Mouse (Mus musculus): Measurements from ENCODE around the gene Myrfl. TPM values are rescaled to one million over a fixed set of nuclear protein-coding genes. Genes with fewer than 3 reads are reported as not detected.

Gene Myrfl
- polyA plus RNA-seq, 1 experiment from 2014 or later: 0.05 TPM

DNA sequence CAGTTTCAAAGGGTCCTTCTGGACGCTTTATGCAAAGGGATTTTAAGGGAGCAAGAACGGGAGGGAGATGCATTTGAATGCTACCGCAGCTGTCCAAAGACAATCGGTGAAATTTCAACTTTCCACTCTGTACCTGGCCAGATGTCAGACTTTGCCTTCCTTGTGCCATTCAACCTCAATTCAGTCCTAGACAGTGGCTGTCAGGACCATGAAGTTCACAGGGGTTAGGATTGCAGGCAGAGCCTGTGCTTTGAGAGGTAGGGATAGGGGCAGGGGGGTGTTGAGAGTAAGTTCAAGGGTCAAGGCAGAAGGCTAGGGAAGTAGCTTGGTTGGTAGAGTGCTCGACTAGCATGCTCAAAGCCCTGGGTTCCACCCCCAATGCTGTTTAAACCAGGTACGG lies 25.9 kb downstream of the Myrfl start:
- H3K4me3 ChIP-seq: no peak overlapping the region
- no peaks in the 10 kb centered on the region for H3K36me3 ChIP-seq
- no peak overlapping the region for H3K4me2 ChIP-seq
- H3K4me1 ChIP-seq: no peaks in the 10 kb centered on the region
- H3K27me3 ChIP-seq (replicated peaks): no peaks in the 10 kb centered on the region
- no peak overlapping the region for H3K9ac ChIP-seq
- WGBS (ENCODE audit: insufficient replicate concordance): 69% methylated on average over 6 of the region's 6 CpGs
- H3K9me3 ChIP-seq (replicated peaks): no peaks in the 10 kb centered on the region
- no peak for ATAC-seq
- H3K27ac ChIP-seq: no peak overlapping the region

- H3K27me3 ChIP-seq (replicated peaks): no peaks in the 10 kb centered on the region; the same call in none of the 2 replicates
- H3K9me3 ChIP-seq (replicated peaks): no peaks in the 10 kb centered on the region
- WGBS (ENCODE audit: insufficient replicate concordance): 66% methylated on average over 11 of the region's 11 CpGs
- no peak overlapping the region for H3K9ac ChIP-seq
- H3K36me3 ChIP-seq: no peaks in the 10 kb centered on the region
- H3K4me3 ChIP-seq: no peak overlapping the region
- ATAC-seq: no peak
- H3K27ac ChIP-seq: no peak overlapping the region
- no peak overlapping the region for H3K4me2 ChIP-seq
- no peaks in the 10 kb centered on the region for H3K4me1 ChIP-seq
Measured at GRCm38 (mm10) chr10:116853159-116853845, 43.4 kb downstream of the Myrfl start.

DNA sequence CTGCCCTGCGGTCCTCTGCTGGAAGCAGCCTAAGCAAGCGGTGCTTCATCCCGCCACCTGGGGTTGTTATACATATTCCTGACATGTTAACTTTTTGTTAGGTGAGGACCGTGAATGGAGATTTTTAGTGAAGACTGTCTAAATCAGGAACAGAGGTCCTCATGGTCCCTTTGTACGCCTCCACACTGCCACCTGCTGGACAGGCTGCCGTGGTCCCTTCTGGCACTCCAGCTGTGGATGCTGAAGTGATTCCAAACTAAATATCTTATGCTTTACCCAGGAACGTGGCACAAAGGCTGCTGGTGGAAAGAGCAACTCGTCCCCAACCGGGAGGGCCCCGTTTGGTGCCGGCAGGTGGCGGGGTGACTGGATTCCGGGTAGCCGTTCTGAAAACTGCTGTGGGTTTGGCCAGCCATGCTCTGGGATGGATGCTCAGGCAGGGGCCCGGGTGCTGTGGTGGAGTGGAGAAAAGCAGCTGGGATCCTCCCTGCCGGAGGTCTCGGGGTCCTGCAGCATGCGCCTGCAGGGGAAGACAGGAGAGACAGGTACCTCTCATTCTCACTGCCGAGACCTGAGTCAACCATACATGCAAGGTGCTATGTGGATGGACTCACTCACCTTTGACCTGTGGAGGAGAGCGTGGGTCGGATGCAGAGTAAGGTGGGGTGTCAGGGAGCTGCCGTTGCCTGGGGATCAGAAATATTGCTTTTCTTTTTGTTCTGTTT lies 47.8 kb downstream of the Myrfl start:
- H3K36me3 ChIP-seq: no peaks in the 10 kb centered on the region
- no peak overlapping the region for H3K27ac ChIP-seq
- H3K4me2 ChIP-seq: no peak overlapping the region
- H3K27me3 ChIP-seq (replicated peaks): no peaks in the 10 kb centered on the region; the same call in none of the 2 replicates
- ATAC-seq: no peak
- H3K9ac ChIP-seq: no peak overlapping the region
- H3K4me3 ChIP-seq: no peak overlapping the region
- 23% methylated on average over 22 of the region's 22 CpGs for WGBS (ENCODE audit: insufficient replicate concordance)
- H3K4me1 ChIP-seq: no peaks in the 10 kb centered on the region
- H3K9me3 ChIP-seq (replicated peaks): no peaks in the 10 kb centered on the region

DNA sequence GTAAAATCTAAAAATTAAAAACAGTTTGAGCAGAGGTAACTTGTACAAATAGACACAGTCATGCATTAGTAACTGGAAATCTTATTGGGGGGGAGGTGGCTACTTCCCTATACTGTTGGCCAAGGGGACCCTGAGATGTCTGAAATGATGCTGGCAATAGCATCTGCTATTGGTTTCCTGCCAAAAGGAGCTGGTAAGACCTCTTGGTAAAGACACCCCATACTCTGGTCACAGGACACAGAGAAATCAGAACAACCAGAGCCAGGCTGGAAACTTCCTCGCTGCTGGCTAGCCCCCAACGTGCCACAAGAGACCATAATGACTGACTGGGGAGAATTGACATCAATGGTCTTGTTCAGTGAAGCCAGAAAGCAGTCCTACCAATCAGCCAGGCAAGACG lies 55.2 kb downstream of the Myrfl start:
- H3K4me2 ChIP-seq: no peak overlapping the region
- H3K27ac ChIP-seq: no peak overlapping the region
- no peak for ATAC-seq
- no peaks in the 10 kb centered on the region for H3K27me3 ChIP-seq (replicated peaks)
- H3K9me3 ChIP-seq (replicated peaks): no peaks in the 10 kb centered on the region
- H3K4me3 ChIP-seq: no peak overlapping the region
- no peaks in the 10 kb centered on the region for H3K36me3 ChIP-seq
- WGBS (ENCODE audit: insufficient replicate concordance): 66% methylated on average over 3 of the region's 3 CpGs
- no peak overlapping the region for H3K9ac ChIP-seq
- no peaks in the 10 kb centered on the region for H3K4me1 ChIP-seq

GRCm38 (mm10) chr10:116830676-116831075 lies 66.0 kb downstream of the Myrfl start:
- Histone ChIP-seq H3K27me3 (replicated peaks) (no peaks in the 10 kb centered on the region), H3K36me3 (no peaks in the 10 kb centered on the region), H3K9ac (no peak overlapping the region), H3K9me3 (replicated peaks) (no peaks in the 10 kb centered on the region), H3K4me2 (no peak overlapping the region), H3K4me3 (no peak overlapping the region), H3K27ac (no peak overlapping the region), H3K4me1 (no peaks in the 10 kb centered on the region)
- WGBS (ENCODE audit: insufficient replicate concordance): 76% methylated on average over 6 of the region's 6 CpGs
- no peak for ATAC-seq

- 52% methylated on average over 4 of the region's 4 CpGs for WGBS (ENCODE audit: insufficient replicate concordance)
Measured at GRCm38 (mm10) chr10:116828099-116828498, 68.6 kb downstream of the Myrfl start.

GRCm38 (mm10) chr10:116827306-116827705 lies 69.4 kb downstream of the Myrfl start:
- ATAC-seq: no peak
- no peak overlapping the region for H3K4me3 ChIP-seq
- H3K27ac ChIP-seq: no peak overlapping the region
- no peak overlapping the region for H3K9ac ChIP-seq
- WGBS (ENCODE audit: insufficient replicate concordance): 65% methylated on average over 11 of the region's 11 CpGs
- no peak overlapping the region for H3K4me2 ChIP-seq
- no peaks in the 10 kb centered on the region for H3K27me3 ChIP-seq (replicated peaks)
- H3K4me1 ChIP-seq: no peaks in the 10 kb centered on the region
- no peaks in the 10 kb centered on the region for H3K36me3 ChIP-seq
- H3K9me3 ChIP-seq (replicated peaks): no peaks in the 10 kb centered on the region

More at GRCm38 (mm10) chr10:116828099-116828498, 68.6 kb downstream of the Myrfl start:
- H3K36me3 ChIP-seq: no peaks in the 10 kb centered on the region
- H3K9me3 ChIP-seq (replicated peaks): no peaks in the 10 kb centered on the region
- no peaks in the 10 kb centered on the region for H3K4me1 ChIP-seq
- H3K4me2 ChIP-seq: no peak overlapping the region
- no peak overlapping the region for H3K27ac ChIP-seq
- no peak overlapping the region for H3K9ac ChIP-seq
- no peak overlapping the region for H3K4me3 ChIP-seq
- no peaks in the 10 kb centered on the region for H3K27me3 ChIP-seq (replicated peaks)
- no peak for ATAC-seq

DNA sequence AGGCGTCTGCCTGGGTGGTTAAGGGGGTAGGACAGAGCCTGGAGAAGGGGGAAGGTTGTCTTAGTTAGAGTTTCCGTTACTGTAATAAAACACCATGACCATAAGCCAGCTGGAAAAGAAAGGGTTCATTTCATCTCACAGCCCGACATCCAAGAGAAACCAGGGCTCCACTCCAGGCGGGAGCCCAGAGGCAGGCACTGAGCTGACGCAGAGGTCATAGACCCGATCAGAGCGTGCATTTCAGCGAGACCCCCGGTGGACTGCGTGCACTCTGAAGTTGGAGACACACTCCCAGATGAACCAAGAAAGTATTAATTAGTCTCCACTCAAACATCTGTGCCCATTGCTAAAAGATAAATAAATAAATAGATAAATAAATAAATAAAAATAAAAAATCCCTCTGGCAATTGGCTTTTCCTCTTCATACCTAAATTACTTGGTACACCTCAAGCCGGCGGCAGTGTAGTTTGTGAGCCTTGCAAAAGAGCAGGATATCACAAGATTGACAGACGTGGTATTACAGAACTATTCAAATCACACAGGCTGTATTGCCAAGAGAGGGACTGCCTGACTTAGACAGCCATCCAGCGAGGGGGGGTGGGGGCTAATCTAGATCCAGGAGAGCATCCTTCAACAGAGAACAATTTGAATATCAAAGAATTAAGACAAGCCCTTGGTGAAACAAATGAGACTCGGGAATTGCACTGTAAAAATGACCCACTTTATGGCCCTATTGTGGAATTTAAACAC lies 81.2 kb downstream of the Myrfl start:
- H3K4me2 ChIP-seq: no peak overlapping the region
- H3K36me3 ChIP-seq: no peaks in the 10 kb centered on the region
- ATAC-seq: no peak
- H3K4me1 ChIP-seq: no peaks in the 10 kb centered on the region
- no peaks in the 10 kb centered on the region for H3K9me3 ChIP-seq (replicated peaks)
- no peak overlapping the region for H3K4me3 ChIP-seq
- WGBS (ENCODE audit: insufficient replicate concordance): 66% methylated on average over 15 of the region's 15 CpGs
- H3K27ac ChIP-seq: no peak overlapping the region
- H3K27me3 ChIP-seq (replicated peaks): no peaks in the 10 kb centered on the region; the same call in 1 of the 2 replicates
- H3K9ac ChIP-seq: no peak overlapping the region

DNA sequence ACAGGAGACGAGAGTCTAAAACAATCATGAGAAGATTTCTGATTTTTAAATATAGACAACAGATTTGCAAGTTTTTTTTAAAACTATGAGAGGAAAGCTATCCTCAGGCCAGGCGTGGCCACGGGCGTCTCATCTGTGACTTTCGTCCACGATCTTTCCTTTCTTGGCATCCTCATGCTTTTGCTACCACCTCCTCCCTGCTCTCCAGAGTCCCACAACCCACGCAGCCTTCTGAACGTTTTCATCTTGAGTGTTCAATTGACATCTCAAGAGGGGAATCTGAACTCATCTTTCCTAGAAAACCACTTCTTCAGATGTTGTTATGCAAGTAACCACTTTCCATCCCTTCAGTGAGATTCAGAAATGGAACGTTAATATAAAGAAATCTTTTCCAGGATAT lies 83.6 kb downstream of the Myrfl start:
- ATAC-seq: no peak
- Histone ChIP-seq H3K4me3 (no peak overlapping the region), H3K9me3 (replicated peaks) (no peaks in the 10 kb centered on the region), H3K4me1 (no peaks in the 10 kb centered on the region), H3K9ac (no peak overlapping the region), H3K36me3 (no peaks in the 10 kb centered on the region), H3K4me2 (no peak overlapping the region), H3K27me3 (replicated peaks) (no peaks in the 10 kb centered on the region; the same call in 1 of the 2 replicates), H3K27ac (no peak overlapping the region)
- WGBS (ENCODE audit: insufficient replicate concordance): 75% methylated on average over 9 of the region's 9 CpGs

DNA sequence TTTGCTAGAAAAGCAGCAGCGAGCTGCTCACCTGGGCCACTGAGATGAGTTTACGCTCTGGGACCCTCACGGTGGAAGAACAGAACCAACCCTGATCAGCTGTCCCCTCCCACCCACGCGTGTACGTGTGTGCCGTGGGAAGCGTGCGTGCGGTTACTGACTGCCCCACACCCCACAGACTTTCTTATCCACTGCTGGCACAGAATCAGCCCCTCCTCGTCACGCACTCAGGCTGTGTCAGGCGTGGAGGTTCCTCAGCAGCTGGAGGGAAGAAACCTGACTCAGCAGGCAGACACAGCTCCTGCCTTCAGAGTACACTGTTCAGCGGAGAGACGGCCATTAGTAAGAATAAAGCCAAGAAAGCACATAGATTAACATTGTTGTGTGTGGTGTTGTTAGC lies 86.0 kb downstream of the Myrfl start:
- no peak overlapping the region for H3K4me2 ChIP-seq
- 79% methylated on average over 15 of the region's 15 CpGs for WGBS (ENCODE audit: insufficient replicate concordance)
- H3K9ac ChIP-seq: no peak overlapping the region
- no peaks in the 10 kb centered on the region for H3K9me3 ChIP-seq (replicated peaks)
- H3K4me1 ChIP-seq: no peaks in the 10 kb centered on the region
- no peak overlapping the region for H3K4me3 ChIP-seq
- no peaks in the 10 kb centered on the region; the same call in 1 of the 2 replicates for H3K27me3 ChIP-seq (replicated peaks)
- H3K27ac ChIP-seq: no peak overlapping the region
- no peaks in the 10 kb centered on the region for H3K36me3 ChIP-seq
- ATAC-seq: no peak

GRCm38 (mm10) chr10:116809383-116809782 lies 87.3 kb downstream of the Myrfl start:
- 48% methylated on average over 9 of the region's 9 CpGs for WGBS (ENCODE audit: insufficient replicate concordance)
- H3K4me2 ChIP-seq: no peak overlapping the region
- no peak for ATAC-seq

More at GRCm38 (mm10) chr10:116809383-116809782, 87.3 kb downstream of the Myrfl start:
- Histone ChIP-seq H3K4me3 (no peak overlapping the region), H3K27ac (no peak overlapping the region), H3K27me3 (replicated peaks) (no peaks in the 10 kb centered on the region; the same call in 1 of the 2 replicates), H3K36me3 (no peaks in the 10 kb centered on the region), H3K9me3 (replicated peaks) (no peaks in the 10 kb centered on the region), H3K9ac (no peak overlapping the region), H3K4me1 (no peaks in the 10 kb centered on the region)

All from liver, embryonic 12.5 days (tissue).